Mouse (Mus musculus) heart, embryonic 12.5 days (tissue): ENCODE results near the gene Ptprt. TPM values are rescaled to one million over a fixed set of nuclear protein-coding genes. Genes with fewer than 3 reads are reported as not detected.

Experiments
- ATAC-seq: fragments of 200-750 bp; cut with Nextera tagmentation; 2 replicates; pipeline ENCODE4 v1.8.0; 2017; ENCODE audit warnings: moderate TSS enrichment, moderate library complexity; ENCODE audit not compliant: insufficient number of reproducible peaks, low FRiP score
- H3K27ac ChIP-seq: fragments of 300-500 bp; sonication (generic); 2 replicates; pipeline ENCODE4 v1.5.1; 2016; ENCODE audit warnings: mild to moderate bottlenecking, moderate library complexity; ENCODE audit not compliant: poor library complexity, severe bottlenecking
- H3K27me3 ChIP-seq: fragments of 300-500 bp; sonication (generic); replicated peaks from 2 replicates; pipeline ENCODE4 v1.6.1; 2016; ENCODE audit warnings: mild to moderate bottlenecking, moderate library complexity
- H3K36me3 ChIP-seq: fragments of 300-500 bp; sonication (generic); 2 replicates; pipeline ENCODE4 v1.6.1; 2016; ENCODE audit warnings: mild to moderate bottlenecking, moderate library complexity
- H3K4me1 ChIP-seq: fragments of 300-500 bp; sonication (generic); replicated peaks from 2 replicates; pipeline ENCODE4 v1.6.1; 2016; ENCODE audit warnings: mild to moderate bottlenecking
- H3K4me2 ChIP-seq: fragments of 300-500 bp; sonication (generic); 2 replicates; pipeline ENCODE4 v1.6.1; 2016; ENCODE audit warnings: mild to moderate bottlenecking, moderate library complexity
- H3K4me3 ChIP-seq: fragments of 300-500 bp; sonication (generic); 2 replicates; pipeline ENCODE4 v1.5.1; 2016; ENCODE audit warnings: mild to moderate bottlenecking
- H3K9ac ChIP-seq: fragments of 300-500 bp; sonication (generic); 2 replicates; pipeline ENCODE4 v1.6.1; 2016; ENCODE audit warnings: mild to moderate bottlenecking, moderate library complexity
- H3K9me3 ChIP-seq: fragments of 300-500 bp; sonication (generic); replicated peaks from 2 replicates; pipeline ENCODE4 v1.6.1; 2016; ENCODE audit warnings: mild to moderate bottlenecking, moderate library complexity
- WGBS: fragments of 180-500 bp; shearing (Covaris S2); methylation state at CpG from one replicate; pipeline ENCODE4 v1.1.7; 2016; 5-methylcytosine and 5-hydroxymethylcytosine counted together
- polyA plus RNA-seq: library from polyadenylated mRNA; unstranded; fragments of >200 nt; fragmentation: Nextera tagmentation; extraction: Ambion mirVana; gene quantifications from 2 replicates; pipeline ENCODE4 v1.2.1, GENCODE M21; 2016

The Ptprt gene
- polyA plus RNA-seq, 1 experiment from 2014 or later = 0.55 TPM

GRCm38 (mm10) chr2:162329430-162329829 is 331.5 kb downstream of the Ptprt start:
- Histone ChIP-seq H3K27me3 (no peaks in the 10 kb centered on the region), H3K9ac (no peak overlapping the region), H3K4me2 (no peak overlapping the region), H3K4me3 (no peak overlapping the region), H3K9me3 (no peaks in the 10 kb centered on the region), H3K36me3 (no peaks in the 10 kb centered on the region), H3K27ac (no peak overlapping the region), H3K4me1 (no peaks in the 10 kb centered on the region)
- ATAC-seq = no peak
- WGBS = 77% methylated on average over 9 of the region's 9 CpGs

DNA sequence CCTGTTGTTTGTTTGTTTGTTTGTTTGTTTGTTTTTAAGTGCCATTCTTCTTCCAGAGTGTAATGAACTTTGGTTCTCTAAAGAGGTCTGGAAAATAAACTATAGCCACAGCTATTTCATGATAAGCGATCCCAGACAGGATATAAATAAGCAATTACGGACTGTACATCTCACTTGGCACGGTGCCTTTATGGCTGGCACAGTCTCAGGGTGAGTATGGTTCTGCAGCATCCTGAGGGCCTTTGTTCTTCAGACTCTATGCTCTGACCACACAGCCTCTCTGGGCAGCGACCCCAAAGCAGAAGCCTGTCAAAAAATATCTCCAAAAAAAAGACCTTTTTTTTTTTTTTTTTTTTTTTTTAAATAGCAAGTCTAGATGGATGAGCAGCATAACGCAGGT is 338.5 kb downstream of the Ptprt start:
- no peaks in the 10 kb centered on the region for H3K36me3 ChIP-seq
- H3K27me3 ChIP-seq = no peaks in the 10 kb centered on the region
- H3K9ac ChIP-seq = no peak overlapping the region
- no peak overlapping the region for H3K27ac ChIP-seq
- 77% methylated on average over 5 of the region's 5 CpGs for WGBS
- H3K4me3 ChIP-seq = no peak overlapping the region
- no peaks in the 10 kb centered on the region for H3K4me1 ChIP-seq
- ATAC-seq = no peak
- H3K4me2 ChIP-seq = no peak overlapping the region
- H3K9me3 ChIP-seq = peaks cover 5% of the 10 kb centered on the region; the same call in 1 of the 2 replicates

GRCm38 (mm10) chr2:162307996-162308395 is 353.0 kb downstream of the Ptprt start:
- Histone ChIP-seq H3K4me1 (peaks cover 8% of the 10 kb centered on the region), H3K9me3 (no peaks in the 10 kb centered on the region), H3K36me3 (no peaks in the 10 kb centered on the region), H3K4me3 (no peak overlapping the region), H3K27me3 (no peaks in the 10 kb centered on the region), H3K9ac (no peak overlapping the region), H3K4me2 (no peak overlapping the region), H3K27ac (no peak overlapping the region)
- WGBS = 74% methylated on average over 2 of the region's 2 CpGs
- ATAC-seq = no peak

- H3K27me3 ChIP-seq = no peaks in the 10 kb centered on the region
- no peak overlapping the region for H3K4me3 ChIP-seq
- H3K27ac ChIP-seq = no peak overlapping the region
- no peak overlapping the region for H3K9ac ChIP-seq
- no peak for ATAC-seq
- peaks cover 13% of the 10 kb centered on the region for H3K9me3 ChIP-seq
- no peaks in the 10 kb centered on the region for H3K36me3 ChIP-seq
- 85% methylated on average over 2 of the region's 2 CpGs for WGBS
- H3K4me2 ChIP-seq = no peak overlapping the region
- H3K4me1 ChIP-seq = no peaks in the 10 kb centered on the region
These were observed 366.9 kb downstream of the Ptprt start for GRCm38 (mm10) chr2:162294070-162294469.

DNA sequence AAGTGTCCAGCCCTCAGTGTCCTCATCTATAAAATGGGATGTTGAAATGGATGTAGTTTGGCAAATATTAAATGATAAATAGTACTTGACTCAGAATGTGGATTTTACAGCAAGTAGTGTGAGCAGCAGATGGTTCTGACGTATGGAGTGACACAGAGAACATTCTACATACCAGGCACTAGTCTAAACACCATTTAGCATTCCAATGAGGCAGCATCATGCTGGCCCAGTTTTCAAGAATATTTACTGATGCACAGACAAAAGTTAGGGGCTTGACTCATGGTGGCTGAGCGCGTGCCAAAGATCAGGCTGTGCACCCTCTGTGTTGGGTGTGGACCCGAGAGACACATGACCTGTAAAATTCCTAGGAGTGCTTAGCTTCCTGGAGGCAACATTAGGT is 378.3 kb downstream of the Ptprt start:
- Histone ChIP-seq H3K27ac (no peak overlapping the region), H3K36me3 (no peaks in the 10 kb centered on the region), H3K27me3 (no peaks in the 10 kb centered on the region), H3K9ac (no peak overlapping the region), H3K4me2 (no peak overlapping the region), H3K4me1 (no peaks in the 10 kb centered on the region), H3K4me3 (no peak overlapping the region), H3K9me3 (peaks cover 16% of the 10 kb centered on the region; the same call in 1 of the 2 replicates)
- no peak for ATAC-seq
- 78% methylated on average over 4 of the region's 4 CpGs for WGBS

DNA sequence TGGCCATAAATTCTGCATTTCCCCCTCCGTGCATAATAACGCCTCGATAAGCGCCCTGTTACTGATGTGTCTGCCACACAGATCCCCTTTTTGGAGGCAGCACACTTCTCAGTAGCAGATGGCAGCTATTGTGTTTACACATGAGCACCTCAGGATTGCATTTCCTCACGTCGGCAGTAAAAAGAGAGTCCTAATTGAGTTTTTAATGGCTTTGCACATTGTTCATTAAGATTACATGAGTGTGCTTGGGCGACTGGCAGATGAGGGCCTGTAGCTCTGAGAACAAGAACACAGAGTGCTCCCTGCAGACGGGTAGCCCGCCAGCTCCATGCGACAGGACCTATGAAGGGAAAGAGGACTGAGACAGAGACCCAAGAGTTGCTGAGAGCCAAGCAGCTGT is 378.8 kb downstream of the Ptprt start:
- Histone ChIP-seq H3K4me2 (no peak overlapping the region), H3K27me3 (no peaks in the 10 kb centered on the region), H3K4me1 (no peaks in the 10 kb centered on the region), H3K36me3 (no peaks in the 10 kb centered on the region), H3K9me3 (peaks cover 11% of the 10 kb centered on the region; the same call in 1 of the 2 replicates), H3K27ac (no peak overlapping the region), H3K4me3 (no peak overlapping the region), H3K9ac (no peak overlapping the region)
- ATAC-seq = no peak
- WGBS = 82% methylated on average over 10 of the region's 10 CpGs

GRCm38 (mm10) chr2:162273826-162274225 is 387.1 kb downstream of the Ptprt start:
- 69% methylated on average over 4 of the region's 4 CpGs for WGBS
- Histone ChIP-seq H3K27ac (no peak overlapping the region), H3K9me3 (no peaks in the 10 kb centered on the region), H3K9ac (no peak overlapping the region), H3K27me3 (no peaks in the 10 kb centered on the region), H3K4me2 (no peak overlapping the region), H3K36me3 (no peaks in the 10 kb centered on the region), H3K4me1 (no peaks in the 10 kb centered on the region), H3K4me3 (no peak overlapping the region)
- ATAC-seq = no peak

DNA sequence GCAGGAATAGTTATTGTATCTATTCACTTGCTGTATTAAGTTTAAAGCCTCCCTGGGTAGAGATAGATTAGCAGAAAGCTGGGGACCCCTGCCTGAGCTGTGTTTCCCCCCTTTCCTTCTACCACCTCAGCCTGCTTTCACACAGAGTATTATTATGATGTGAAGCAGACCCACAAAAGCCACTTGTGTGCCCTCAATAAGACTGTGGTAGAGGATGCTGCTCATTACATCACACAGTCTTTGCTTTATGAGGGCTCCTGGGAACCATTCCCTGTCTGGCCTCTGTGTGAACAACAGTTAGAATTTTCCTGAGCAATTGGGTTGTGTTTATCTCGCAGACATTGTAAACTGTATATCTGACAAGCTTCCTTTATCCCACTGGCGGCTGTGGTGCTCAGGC is 409.7 kb downstream of the Ptprt start:
- ATAC-seq = no peak
- Histone ChIP-seq H3K36me3 (no peaks in the 10 kb centered on the region), H3K4me2 (no peak overlapping the region), H3K27me3 (no peaks in the 10 kb centered on the region), H3K4me3 (no peak overlapping the region), H3K9ac (no peak overlapping the region), H3K4me1 (no peaks in the 10 kb centered on the region), H3K27ac (no peak overlapping the region), H3K9me3 (no peaks in the 10 kb centered on the region)
- WGBS = 60% methylated on average over 2 of the region's 2 CpGs

- no peak overlapping the region for H3K27ac ChIP-seq
- no peaks in the 10 kb centered on the region for H3K4me1 ChIP-seq
- no peak overlapping the region for H3K9ac ChIP-seq
- H3K9me3 ChIP-seq = no peaks in the 10 kb centered on the region
- H3K27me3 ChIP-seq = no peaks in the 10 kb centered on the region
- no peak overlapping the region for H3K4me2 ChIP-seq
- no peak for ATAC-seq
- H3K4me3 ChIP-seq = no peak overlapping the region
- H3K36me3 ChIP-seq = no peaks in the 10 kb centered on the region
- 74% methylated on average over 4 of the region's 4 CpGs for WGBS
These were observed 412.7 kb downstream of the Ptprt start for GRCm38 (mm10) chr2:162248296-162248695.

DNA sequence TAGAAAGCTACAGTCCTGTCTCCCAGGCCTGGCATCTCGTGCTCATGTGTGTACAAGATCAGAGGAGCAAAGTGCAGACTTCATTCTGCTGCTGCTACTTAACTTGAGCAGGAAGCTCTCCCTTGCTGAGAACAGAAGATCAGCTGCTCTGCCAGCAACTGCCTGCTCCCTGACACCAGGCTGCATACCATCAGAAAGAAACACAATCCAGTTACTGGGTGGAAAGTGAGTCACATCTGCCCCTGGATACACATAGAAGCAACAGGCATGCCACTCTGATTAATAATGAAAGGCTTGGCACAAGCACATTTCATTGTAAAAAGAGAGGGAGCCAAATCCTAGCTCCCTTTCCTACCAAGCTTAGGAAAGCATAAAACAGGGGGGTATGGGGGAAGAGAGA is 438.5 kb downstream of the Ptprt start:
- Histone ChIP-seq H3K4me2 (no peak overlapping the region), H3K9me3 (peaks cover 2% of the 10 kb centered on the region; the same call in 1 of the 2 replicates), H3K27ac (no peak overlapping the region), H3K36me3 (no peaks in the 10 kb centered on the region), H3K9ac (no peak overlapping the region), H3K4me3 (no peak overlapping the region), H3K27me3 (no peaks in the 10 kb centered on the region), H3K4me1 (no peaks in the 10 kb centered on the region)
- no peak for ATAC-seq
- WGBS = 43% methylated on average over 1 of the region's 1 CpGs

GRCm38 (mm10) chr2:162220586-162220985 is 440.4 kb downstream of the Ptprt start:
- no peak overlapping the region for H3K27ac ChIP-seq
- H3K9ac ChIP-seq = no peak overlapping the region
- no peak overlapping the region for H3K4me3 ChIP-seq
- H3K4me2 ChIP-seq = no peak overlapping the region
- peaks cover 5% of the 10 kb centered on the region; the same call in 1 of the 2 replicates for H3K4me1 ChIP-seq
- no peaks in the 10 kb centered on the region for H3K36me3 ChIP-seq
- H3K9me3 ChIP-seq = no peaks in the 10 kb centered on the region
- no peak for ATAC-seq
- no peaks in the 10 kb centered on the region for H3K27me3 ChIP-seq

- H3K4me3 ChIP-seq = no peak overlapping the region
- no peaks in the 10 kb centered on the region for H3K27me3 ChIP-seq
- H3K9ac ChIP-seq = no peak overlapping the region
- no peak overlapping the region for H3K4me2 ChIP-seq
- H3K27ac ChIP-seq = no peak overlapping the region
- H3K36me3 ChIP-seq = no peaks in the 10 kb centered on the region
- ATAC-seq = no peak
- 84% methylated on average over 4 of the region's 4 CpGs for WGBS
- no peaks in the 10 kb centered on the region for H3K9me3 ChIP-seq
- H3K4me1 ChIP-seq = peaks cover 5% of the 10 kb centered on the region; the same call in 1 of the 2 replicates
These were observed 441.4 kb downstream of the Ptprt start for GRCm38 (mm10) chr2:162219507-162219906.
